Mouse (Mus musculus) spleen, postnatal 36 days (tissue): ENCODE measurements at regions not wholly inside any gene's neighbourhood (a gene's known extent, or its start where the extent isn't known, plus 50 kb on each side); places are given as distances from the start of the nearest gene placed in this dataset.
A peak's percentile ranks its signal among the peaks of the same experiment; 100 is the strongest.
"Not testable (repeated sequence)": the region's sequence is repeated elsewhere in the genome, so short reads cannot be mapped to it uniquely, and the experiment has no call there.

ENCODE experiments used
- DNase-seq, 2 experiments: peaks; one replicate each; pipeline ENCODE4 v3.0.0; 2022; ENCODE audit warnings: low spot score in 2 of 2, mixed read lengths in 1 of 2

DNA sequence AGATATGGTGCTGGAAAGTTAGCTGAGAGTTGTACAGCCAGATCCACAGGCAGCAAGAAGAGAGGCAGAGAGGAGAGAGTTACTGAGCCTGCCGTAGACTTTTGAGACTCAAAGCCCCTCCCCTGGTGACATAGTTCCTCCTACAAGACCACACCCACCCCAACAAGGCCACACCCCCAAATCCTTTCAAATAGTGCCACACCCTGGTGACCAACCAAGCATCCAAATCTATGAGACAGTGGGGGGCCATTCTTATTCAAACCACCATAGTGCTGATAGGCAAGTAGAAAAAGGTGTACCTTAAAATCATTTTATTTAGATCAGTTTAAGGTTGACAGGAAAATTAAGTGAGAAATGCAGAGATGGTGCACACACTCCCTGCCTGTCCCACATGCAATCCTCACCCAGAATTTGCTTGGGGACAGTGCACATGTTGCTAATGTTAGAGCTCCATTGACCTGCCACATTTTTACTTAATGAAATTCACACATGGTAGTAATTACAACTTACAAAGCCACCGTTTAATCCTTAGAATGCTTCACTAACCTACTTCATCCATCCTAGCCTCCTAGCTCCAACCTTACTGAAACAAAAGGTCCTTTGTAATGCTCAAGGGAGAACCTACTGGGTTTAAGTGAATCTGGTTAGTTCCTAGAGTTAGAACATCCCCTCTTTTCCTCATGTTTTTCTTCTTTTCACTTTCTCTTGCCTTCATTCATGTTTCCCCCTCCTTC is 86.5 kb downstream of the Phlda1 start:
- no peak for DNase-seq

DNA sequence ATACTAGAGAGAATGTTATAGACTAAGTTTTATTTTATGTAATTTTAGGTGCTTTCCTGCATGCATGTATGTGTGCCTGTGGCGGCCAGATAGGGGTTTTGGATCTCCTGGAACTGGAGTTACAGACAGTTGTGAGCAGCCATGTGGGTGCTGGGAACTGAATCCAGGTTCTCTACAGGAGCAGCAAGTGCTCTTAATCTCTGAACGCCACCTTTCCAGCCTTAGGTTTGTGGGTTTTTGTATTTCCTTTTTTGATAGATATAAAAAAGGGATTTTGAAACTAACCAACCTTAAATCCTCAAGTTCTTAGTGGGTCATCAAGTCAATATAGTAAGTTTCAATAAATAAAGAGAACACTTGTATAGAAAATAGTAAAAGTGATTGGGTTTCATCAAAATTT is 87.2 kb downstream of the Phlda1 start:
- DNase-seq = no peak

- no peak for DNase-seq
Observed at GRCm38 (mm10) chr10:111594171-111594570, 88.1 kb downstream of the Phlda1 start.

- DNase-seq = no peak
Observed at GRCm38 (mm10) chr10:111594651-111595050, 88.6 kb downstream of the Phlda1 start.

- DNase-seq = no peak
Observed at GRCm38 (mm10) chr10:111595513-111595995, 89.5 kb downstream of the Phlda1 start.

- DNase-seq = no peak
Observed at GRCm38 (mm10) chr10:111598650-111599049, 92.6 kb downstream of the Phlda1 start.

DNA sequence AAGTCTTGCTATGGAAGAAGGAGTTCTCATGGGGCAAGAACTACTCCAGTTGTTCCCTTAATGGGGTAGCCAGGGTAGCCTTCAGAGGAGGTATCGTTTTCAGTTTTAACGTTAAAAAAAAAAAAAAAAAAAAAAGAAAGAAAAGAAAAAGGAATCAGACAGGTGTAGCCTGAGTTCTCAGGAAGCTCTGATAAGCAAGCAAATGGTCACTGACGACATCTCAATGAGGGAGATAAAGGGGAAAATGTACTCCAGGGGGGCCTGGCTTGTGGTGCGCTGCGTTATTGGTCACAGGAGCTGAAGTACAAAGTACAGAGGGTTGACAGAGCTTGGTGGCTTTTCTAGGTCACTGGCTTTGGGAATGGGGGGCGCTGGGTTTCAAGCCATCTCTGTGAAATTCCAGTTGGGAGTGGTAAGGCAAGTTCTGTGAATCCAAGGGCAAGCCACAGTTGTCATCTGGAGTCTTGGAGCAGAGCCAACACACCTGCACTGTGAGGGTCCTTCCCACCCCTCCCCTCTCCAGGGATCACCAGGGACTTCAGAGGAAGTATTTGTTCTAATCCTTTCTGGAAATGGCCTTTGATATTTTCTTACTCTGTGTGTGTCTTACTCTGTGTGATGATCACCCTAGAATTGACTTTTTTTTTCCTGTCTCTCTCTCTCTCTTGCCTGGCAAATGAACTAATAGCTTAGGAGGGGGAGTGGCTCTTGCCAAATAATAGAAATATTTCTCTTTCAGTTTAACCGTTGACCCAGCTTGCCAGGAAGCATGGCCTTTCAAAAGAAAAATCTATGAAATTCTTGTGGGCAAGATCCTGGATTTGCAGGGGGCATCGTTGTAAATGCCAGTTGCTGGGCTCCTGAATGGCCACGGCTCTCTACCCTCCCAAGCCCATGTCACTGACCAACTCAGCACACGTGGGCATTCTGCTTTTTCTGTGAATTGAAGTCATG is 93.5 kb downstream of the Phlda1 start:
- no peak for DNase-seq

DNA sequence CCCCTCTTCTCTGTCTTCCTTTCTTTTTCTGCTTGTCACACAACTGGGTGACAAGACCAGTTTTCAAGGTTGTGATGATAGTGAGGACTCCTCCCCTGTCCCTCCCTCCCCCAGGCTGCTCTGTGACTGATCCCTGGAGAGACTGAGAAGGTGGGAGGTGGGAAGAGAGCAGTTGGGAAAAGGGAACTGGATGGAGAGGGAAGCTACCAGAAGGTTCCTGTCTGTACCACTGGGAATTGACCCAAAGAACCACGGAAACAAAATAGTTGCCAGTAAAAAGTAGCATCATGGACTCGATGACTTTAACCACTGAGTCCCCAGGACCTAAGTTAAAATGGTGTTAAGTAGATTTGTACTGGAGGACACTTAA is 94.2 kb downstream of the Phlda1 start:
- DNase-seq = no peak

GRCm38 (mm10) chr10:111600677-111601099 is 94.6 kb downstream of the Phlda1 start:
- peak in 1 of 2 experiments; percentile 20 for DNase-seq

- no peak for DNase-seq
Observed at GRCm38 (mm10) chr10:111603166-111603565, 97.1 kb downstream of the Phlda1 start.

DNA sequence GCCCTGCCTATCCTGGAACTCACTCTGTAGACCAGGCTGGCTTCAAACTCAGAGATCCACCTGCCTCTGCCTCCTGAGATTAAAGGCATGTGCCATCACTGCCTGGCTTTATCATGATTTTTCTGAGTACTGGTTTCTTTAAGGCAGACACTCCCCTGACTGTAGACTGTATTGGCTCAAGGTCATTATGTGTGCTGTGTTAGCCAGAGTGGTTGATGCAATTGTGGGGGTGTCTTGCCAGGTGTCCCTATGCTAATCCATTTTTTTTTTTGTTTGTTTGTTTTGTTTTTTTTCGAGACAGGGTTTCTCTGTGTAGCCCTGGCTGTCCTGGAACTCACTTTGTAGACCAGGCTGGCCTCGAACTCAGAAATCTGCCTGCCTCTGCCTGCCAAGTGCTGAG is 101.3 kb downstream of the Phlda1 start:
- not testable (repeated sequence) for DNase-seq

- no peak for DNase-seq
Observed at GRCm38 (mm10) chr10:111608385-111609093, 102.5 kb downstream of the Phlda1 start.

DNA sequence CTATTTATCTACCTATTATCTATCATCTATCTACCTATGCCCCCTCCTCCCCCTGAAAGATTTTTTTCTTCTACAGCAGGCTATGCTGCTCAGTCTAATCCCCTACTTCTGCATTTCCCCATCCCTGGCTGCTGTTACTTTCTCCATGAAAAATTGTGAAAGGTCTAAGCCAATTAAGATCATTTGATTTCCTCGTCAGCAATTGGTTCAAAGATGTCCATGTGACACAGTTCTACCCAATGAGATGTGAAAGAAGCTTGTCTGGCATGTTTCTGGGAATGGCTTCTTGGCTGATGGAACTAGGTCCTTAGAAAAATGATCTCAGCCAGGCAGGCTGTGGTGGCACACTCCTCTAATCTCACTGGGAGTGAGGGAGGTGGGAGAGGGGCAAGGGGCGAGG is 103.8 kb downstream of the Phlda1 start:
- no peak for DNase-seq

- DNase-seq = no peak
Observed at GRCm38 (mm10) chr10:111619627-111620270, 113.7 kb downstream of the Phlda1 start.

DNA sequence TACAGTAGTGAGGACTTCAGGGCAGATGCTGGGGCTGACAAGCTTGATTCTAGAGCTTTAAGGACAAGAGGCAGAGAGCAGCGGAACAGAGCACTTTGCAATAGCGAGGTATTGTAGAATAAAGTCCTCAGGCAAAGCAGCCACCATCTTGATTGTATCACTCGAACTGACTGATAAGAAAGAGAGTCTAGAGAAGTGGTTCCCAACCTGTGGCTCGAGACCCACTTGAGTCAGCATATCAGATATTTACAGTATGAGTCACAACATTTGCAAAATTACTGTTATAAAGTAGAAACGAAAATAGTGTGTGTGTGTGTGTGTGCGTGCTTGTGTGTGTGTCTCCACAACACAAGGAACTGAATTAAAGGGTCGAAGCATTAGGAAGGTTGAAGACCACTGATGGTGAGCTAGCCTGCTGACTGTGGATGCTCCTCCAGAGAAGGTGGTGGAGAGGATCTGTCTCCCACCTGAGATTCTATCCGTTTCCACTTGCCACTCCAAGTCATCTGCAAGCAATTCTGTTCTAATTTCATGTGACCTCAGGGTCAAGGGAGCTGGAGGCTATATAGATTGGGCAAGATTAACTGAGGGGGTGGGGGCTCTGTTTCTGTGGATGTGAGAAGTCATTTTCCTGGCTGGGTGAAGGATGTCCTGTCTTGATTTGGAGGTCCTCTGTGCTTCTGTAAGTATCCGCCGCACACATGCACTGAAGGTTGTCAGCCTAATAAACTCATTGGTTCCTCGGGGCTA is 115.0 kb downstream of the Phlda1 start:
- no peak for DNase-seq

DNA sequence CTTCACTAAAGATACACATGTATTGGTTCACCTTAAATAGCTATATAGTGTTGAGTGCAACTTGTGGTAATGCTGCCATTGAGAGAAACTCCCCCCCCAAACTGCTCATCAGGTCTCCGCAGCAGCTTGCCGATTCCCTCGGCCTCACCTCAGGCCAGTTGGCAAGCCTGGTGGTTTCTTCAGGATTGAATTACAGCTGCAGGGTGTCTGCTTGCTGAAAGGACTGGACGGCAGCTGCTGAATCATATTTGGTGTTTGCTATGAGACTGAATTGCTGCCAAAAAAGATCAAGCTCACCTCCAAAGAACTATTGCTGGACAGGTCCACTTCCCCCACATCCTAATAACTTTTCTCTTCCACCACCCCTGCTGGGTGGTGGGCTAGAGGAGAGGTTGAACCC is 116.7 kb downstream of the Phlda1 start:
- DNase-seq = no peak

GRCm38 (mm10) chr10:111624021-111624420 is 117.9 kb downstream of the Phlda1 start:
- no peak for DNase-seq

GRCm38 (mm10) chr10:111624624-111625023 is 118.5 kb downstream of the Phlda1 start:
- DNase-seq = no peak

GRCm38 (mm10) chr10:111625573-111625972 is 119.5 kb downstream of the Phlda1 start:
- DNase-seq = no peak

DNA sequence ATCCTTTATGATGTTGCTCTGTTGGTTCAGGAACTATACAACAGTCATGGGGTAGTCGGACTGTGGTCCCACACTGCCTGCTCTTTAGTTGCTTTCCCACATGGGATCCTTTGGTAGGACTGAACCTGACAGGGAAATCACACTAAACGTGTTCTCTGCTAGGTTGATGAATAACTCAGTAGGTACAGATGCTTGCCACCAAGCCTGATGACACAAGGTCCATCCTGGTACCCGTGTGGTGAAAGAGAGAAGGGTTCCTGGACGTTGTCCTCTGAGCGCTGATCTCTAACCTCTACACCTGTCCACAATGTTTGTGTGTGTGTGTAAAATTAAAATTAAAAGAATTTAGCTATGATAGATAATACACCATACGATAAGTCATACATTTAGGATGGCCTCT is 119.9 kb downstream of the Phlda1 start:
- DNase-seq = no peak

DNA sequence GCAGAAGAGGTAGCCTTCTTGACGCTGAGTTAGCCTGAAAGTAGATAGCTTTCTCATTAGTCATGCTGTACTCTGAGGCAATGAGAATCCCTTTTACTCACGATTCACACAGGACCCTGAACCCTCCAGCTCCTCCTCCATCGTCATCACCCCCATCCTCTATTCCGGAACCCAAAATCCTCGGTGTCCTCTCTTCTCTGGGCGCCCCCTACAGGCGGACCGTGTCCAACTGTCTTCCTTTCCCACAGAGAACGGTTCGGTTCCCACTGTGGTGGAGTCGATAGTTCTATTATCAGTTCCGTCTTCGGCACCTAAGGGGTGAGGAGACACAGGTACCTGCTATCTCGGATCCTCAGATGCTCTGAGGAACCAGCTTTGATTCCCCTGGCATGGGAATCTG is 130.2 kb downstream of the Phlda1 start:
- peak in 1 of 2 experiments; percentile 13 for DNase-seq
